Mouse (Mus musculus): ENCODE measurements around the gene Hhipl2. TPM values are rescaled to one million over a fixed set of nuclear protein-coding genes. Genes with fewer than 3 reads are reported as not detected.
"Not testable (repeated sequence)": the region's sequence is repeated elsewhere in the genome, so short reads cannot be mapped to it uniquely, and the experiment has no call there.

Gene Hhipl2
- polyA plus RNA-seq (2014; fragmentation: Nextera tagmentation; extraction: Ambion mirVana) = 0.47 and 0.54 TPM in 2 replicates

DNA sequence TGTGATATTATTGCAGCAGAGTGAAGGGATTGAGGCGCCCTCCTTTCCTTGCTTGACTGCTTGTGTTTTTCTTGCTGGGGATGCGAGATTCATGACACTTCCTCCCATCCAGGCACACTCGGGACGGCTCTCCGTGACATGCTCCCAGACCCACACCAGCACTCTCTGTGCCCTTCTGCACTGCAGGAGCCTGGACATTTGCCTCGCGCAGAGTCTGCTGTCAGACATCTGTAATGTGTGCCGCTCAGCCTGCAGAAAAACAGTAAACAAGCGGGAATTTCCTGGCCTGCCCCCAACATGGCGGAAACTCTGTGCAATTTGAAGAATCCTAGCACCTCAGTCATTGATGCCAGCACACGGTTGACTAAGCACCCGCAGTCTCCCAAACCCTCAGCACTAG lies at the start of gene Hhipl2:
Gene Hhipl2 (plus strand): TSS at position 343 of the 400 bp plus-strand sequence.
- Histone ChIP-seq H3K9me3 (ENCODE audit: control insufficient read depth, low read length) (no peaks in the 10 kb centered on the region), H3K4me3 (ENCODE audit: low read depth, low read length) (no peak within 1 kb of the TSS), H3K4me2 (replicated peaks; ENCODE audit: low read depth, low read length) (no peak within 1 kb of the TSS), H3K27me3 (ENCODE audit: control insufficient read depth, insufficient read depth, low read length) (no peaks in the 10 kb centered on the region), H3K9ac (ENCODE audit: low read depth, low read length) (no peak within 1 kb of the TSS), H3K4me1 (replicated peaks; ENCODE audit: control insufficient read depth, insufficient read depth, low read length) (no peaks in the 10 kb centered on the region), H3K27ac (ENCODE audit: low read depth, low read length) (no peak within 1 kb of the TSS), H3K36me3 (ENCODE audit: control insufficient read depth, insufficient read depth, low read length) (no peaks in the 10 kb centered on the region)
- ATAC-seq (ENCODE audit: low FRiP score) (no peak), DNase-seq (ENCODE audit: low spot score) (no peak)
- WGBS = 79% methylated on average over 12 of the region's 12 CpGs

DNA sequence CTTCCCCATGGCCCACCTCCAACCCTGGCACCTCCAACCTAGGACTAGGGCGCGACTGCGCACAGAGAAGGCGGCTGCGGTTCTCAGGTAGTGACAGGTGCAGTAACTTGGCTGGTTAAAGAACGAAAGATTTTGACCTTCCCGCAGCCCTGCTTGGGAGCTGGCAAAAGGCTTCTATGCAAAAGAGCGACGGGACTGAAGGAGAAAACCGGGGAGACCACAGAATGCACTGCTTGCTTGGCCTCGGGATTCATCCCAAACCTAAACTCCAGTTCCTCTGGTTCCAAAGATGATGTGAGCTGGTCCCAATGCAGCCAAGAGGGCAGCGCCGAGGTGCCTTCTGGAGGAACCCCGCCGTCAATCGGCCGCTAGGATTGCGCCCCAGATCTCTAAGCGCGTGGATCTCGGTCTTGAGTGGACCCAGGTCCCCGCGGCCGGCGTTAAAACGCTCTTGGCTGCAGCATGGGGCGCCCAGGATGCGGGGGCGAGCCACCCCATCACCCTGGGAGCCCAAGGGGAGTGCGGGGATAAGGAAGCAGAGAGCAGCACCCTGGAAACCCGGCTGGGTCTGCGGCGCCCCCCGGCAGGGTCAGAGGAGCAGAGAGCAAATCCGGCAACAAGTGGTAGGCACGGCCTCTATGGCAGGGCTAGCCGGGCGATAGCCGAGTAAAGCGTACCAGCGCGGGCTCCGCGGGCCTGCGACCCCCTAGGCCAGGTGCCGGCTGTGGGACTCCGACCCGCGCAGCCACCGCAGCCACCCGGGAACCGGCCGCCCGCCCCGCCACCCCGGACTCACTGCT lies 49.2 kb upstream of the Hhipl2 start:
- H3K27ac ChIP-seq (ENCODE audit: low read depth, low read length) = no peak overlapping the region
- H3K4me2 ChIP-seq (replicated peaks; ENCODE audit: low read depth, low read length) = peak overlapping the region; percentile 91
- H3K9ac ChIP-seq (ENCODE audit: low read depth, low read length) = peak overlapping the region; percentile 90
- H3K4me3 ChIP-seq (ENCODE audit: low read depth, low read length) = peak overlapping the region; percentile 90
- WGBS = 3% methylated on average over 51 of the region's 56 CpGs
- no peaks in the 10 kb centered on the region; the same call in 1 of the 2 replicates for H3K4me1 ChIP-seq (replicated peaks; ENCODE audit: control insufficient read depth, insufficient read depth, low read length)
- H3K9me3 ChIP-seq (ENCODE audit: control insufficient read depth, low read length) = no peaks in the 10 kb centered on the region
- peaks cover 5% of the 10 kb centered on the region; the same call in 1 of the 2 replicates for H3K36me3 ChIP-seq (ENCODE audit: control insufficient read depth, insufficient read depth, low read length)
- DNase-seq (ENCODE audit: low spot score) (peak; percentile 47), ATAC-seq (ENCODE audit: low FRiP score) (peak; percentile 84)
- H3K27me3 ChIP-seq (ENCODE audit: control insufficient read depth, insufficient read depth, low read length) = no peaks in the 10 kb centered on the region

- H3K27me3 ChIP-seq (ENCODE audit: control insufficient read depth, insufficient read depth, low read length) = no peaks in the 10 kb centered on the region
- peak; percentile 91 for DNase-seq (ENCODE audit: low spot score)
- H3K9ac ChIP-seq (ENCODE audit: low read depth, low read length) = peak within 1 kb of the TSS; percentile 90
- H3K27ac ChIP-seq (ENCODE audit: low read depth, low read length) = peak within 1 kb of the TSS; percentile 37; the same call in 1 of the 2 replicates
- peak; percentile 98 for ATAC-seq (ENCODE audit: low FRiP score)
- no peaks in the 10 kb centered on the region for H3K9me3 ChIP-seq (ENCODE audit: control insufficient read depth, low read length)
- H3K4me2 ChIP-seq (replicated peaks; ENCODE audit: low read depth, low read length) = peak within 1 kb of the TSS; percentile 91
- H3K36me3 ChIP-seq (ENCODE audit: control insufficient read depth, insufficient read depth, low read length) = no peaks in the 10 kb centered on the region; the same call in 1 of the 2 replicates
- under 1% methylated on average over 36 of the region's 51 CpGs for WGBS
- H3K4me3 ChIP-seq (ENCODE audit: low read depth, low read length) = peak within 1 kb of the TSS; percentile 90
- H3K4me1 ChIP-seq (replicated peaks; ENCODE audit: control insufficient read depth, insufficient read depth, low read length) = no peaks in the 10 kb centered on the region; the same call in 1 of the 2 replicates
These were observed 48.5 kb upstream of the Hhipl2 start, which contains the start of gene Mia3 for GRCm38 (mm10) chr1:183369427-183370014. Mia3 (minus strand) TSS chr1:183369553.

GRCm38 (mm10) chr1:183374728-183375127 lies 43.3 kb upstream of the Hhipl2 start:
- no peaks in the 10 kb centered on the region for H3K9me3 ChIP-seq (ENCODE audit: control insufficient read depth, low read length)
- no peak overlapping the region for H3K27ac ChIP-seq (ENCODE audit: low read depth, low read length)
- H3K4me3 ChIP-seq (ENCODE audit: low read depth, low read length) = no peak overlapping the region
- no peaks in the 10 kb centered on the region for H3K36me3 ChIP-seq (ENCODE audit: control insufficient read depth, insufficient read depth, low read length)
- WGBS = 75% methylated on average over 5 of the region's 5 CpGs
- no peaks in the 10 kb centered on the region for H3K4me1 ChIP-seq (replicated peaks; ENCODE audit: control insufficient read depth, insufficient read depth, low read length)
- H3K4me2 ChIP-seq (replicated peaks; ENCODE audit: low read depth, low read length) = no peak overlapping the region
- H3K27me3 ChIP-seq (ENCODE audit: control insufficient read depth, insufficient read depth, low read length) = no peaks in the 10 kb centered on the region
- H3K9ac ChIP-seq (ENCODE audit: low read depth, low read length) = no peak overlapping the region
- ATAC-seq (ENCODE audit: low FRiP score) (no peak), DNase-seq (ENCODE audit: low spot score) (no peak)

GRCm38 (mm10) chr1:183377045-183377444 lies 41.0 kb upstream of the Hhipl2 start:
- Histone ChIP-seq H3K36me3 (ENCODE audit: control insufficient read depth, insufficient read depth, low read length) (no peaks in the 10 kb centered on the region), H3K4me2 (replicated peaks; ENCODE audit: low read depth, low read length) (no peak overlapping the region), H3K27ac (ENCODE audit: low read depth, low read length) (no peak overlapping the region), H3K9ac (ENCODE audit: low read depth, low read length) (no peak overlapping the region), H3K4me3 (ENCODE audit: low read depth, low read length) (no peak overlapping the region), H3K27me3 (ENCODE audit: control insufficient read depth, insufficient read depth, low read length) (no peaks in the 10 kb centered on the region), H3K9me3 (ENCODE audit: control insufficient read depth, low read length) (no peaks in the 10 kb centered on the region), H3K4me1 (replicated peaks; ENCODE audit: control insufficient read depth, insufficient read depth, low read length) (no peaks in the 10 kb centered on the region)
- no peak for ATAC-seq (ENCODE audit: low FRiP score)
- DNase-seq (ENCODE audit: low spot score) = no peak
- 77% methylated on average over 4 of the region's 4 CpGs for WGBS

DNA sequence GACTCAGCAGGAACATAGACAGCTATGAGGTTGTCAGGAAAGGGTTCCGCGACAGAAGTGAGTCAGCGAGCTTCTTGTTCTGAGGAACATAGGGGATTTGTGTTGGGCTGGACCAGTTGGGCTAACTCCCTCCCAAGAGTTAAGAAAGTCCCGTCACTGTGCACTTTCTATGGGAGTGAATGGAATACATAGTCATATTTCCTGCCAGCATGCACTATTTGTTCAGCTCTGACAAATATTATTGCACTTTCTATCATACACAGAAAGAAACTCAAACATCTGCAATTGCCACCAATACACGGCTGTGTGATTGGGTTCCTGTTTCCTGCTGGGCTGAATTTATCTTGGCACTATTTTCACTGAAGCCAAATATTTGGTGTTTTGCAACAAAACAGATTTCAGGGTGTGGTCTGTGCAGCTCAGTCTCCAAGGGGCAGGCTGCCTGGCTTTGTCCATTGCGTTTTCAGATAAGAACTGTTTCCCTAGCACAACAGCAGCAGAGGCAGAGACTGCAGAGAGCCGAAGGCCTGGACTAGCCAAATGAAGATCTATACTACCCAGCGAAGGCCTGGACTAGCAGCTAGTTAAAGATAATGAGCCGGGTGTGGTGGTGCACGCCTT lies 39.6 kb upstream of the Hhipl2 start:
- H3K4me1 ChIP-seq (replicated peaks; ENCODE audit: control insufficient read depth, insufficient read depth, low read length) = no peaks in the 10 kb centered on the region
- no peak overlapping the region for H3K27ac ChIP-seq (ENCODE audit: low read depth, low read length)
- H3K27me3 ChIP-seq (ENCODE audit: control insufficient read depth, insufficient read depth, low read length) = 0 out of 2 replicates have a peak, but pooled peaks cover 2% of the 10 kb centered on the region
- H3K4me3 ChIP-seq (ENCODE audit: low read depth, low read length) = no peak overlapping the region
- H3K36me3 ChIP-seq (ENCODE audit: control insufficient read depth, insufficient read depth, low read length) = no peaks in the 10 kb centered on the region
- no peak overlapping the region for H3K9ac ChIP-seq (ENCODE audit: low read depth, low read length)
- WGBS = 88% methylated on average over 10 of the region's 10 CpGs
- ATAC-seq (ENCODE audit: low FRiP score) (no peak), DNase-seq (ENCODE audit: low spot score) (no peak)
- no peaks in the 10 kb centered on the region for H3K9me3 ChIP-seq (ENCODE audit: control insufficient read depth, low read length)
- H3K4me2 ChIP-seq (replicated peaks; ENCODE audit: low read depth, low read length) = no peak overlapping the region

GRCm38 (mm10) chr1:183379376-183379775 lies 38.6 kb upstream of the Hhipl2 start:
- WGBS = 90% methylated on average over 3 of the region's 3 CpGs
- H3K9me3 ChIP-seq (ENCODE audit: control insufficient read depth, low read length) = not testable (repeated sequence)

GRCm38 (mm10) chr1:183381816-183382215 lies 36.2 kb upstream of the Hhipl2 start:
- DNase-seq (ENCODE audit: low spot score) = no peak
- H3K9me3 ChIP-seq (ENCODE audit: control insufficient read depth, low read length) = no peaks in the 10 kb centered on the region
- no peak for ATAC-seq (ENCODE audit: low FRiP score)
- no peak overlapping the region for H3K27ac ChIP-seq (ENCODE audit: low read depth, low read length)
- no peaks in the 10 kb centered on the region for H3K36me3 ChIP-seq (ENCODE audit: control insufficient read depth, insufficient read depth, low read length)
- no peak overlapping the region for H3K9ac ChIP-seq (ENCODE audit: low read depth, low read length)
- H3K27me3 ChIP-seq (ENCODE audit: control insufficient read depth, insufficient read depth, low read length) = 0 out of 2 replicates have a peak, but pooled peaks cover 2% of the 10 kb centered on the region
- no peak overlapping the region for H3K4me2 ChIP-seq (replicated peaks; ENCODE audit: low read depth, low read length)
- no peak overlapping the region for H3K4me3 ChIP-seq (ENCODE audit: low read depth, low read length)
- 83% methylated on average over 5 of the region's 5 CpGs for WGBS
- H3K4me1 ChIP-seq (replicated peaks; ENCODE audit: control insufficient read depth, insufficient read depth, low read length) = no peaks in the 10 kb centered on the region

More at GRCm38 (mm10) chr1:183379376-183379775, 38.6 kb upstream of the Hhipl2 start:
- not testable (repeated sequence) for H3K36me3 ChIP-seq (ENCODE audit: control insufficient read depth, insufficient read depth, low read length); H3K4me2 ChIP-seq (replicated peaks; ENCODE audit: low read depth, low read length); H3K27me3 ChIP-seq (ENCODE audit: control insufficient read depth, insufficient read depth, low read length); H3K4me1 ChIP-seq (replicated peaks; ENCODE audit: control insufficient read depth, insufficient read depth, low read length); H3K27ac ChIP-seq (ENCODE audit: low read depth, low read length); H3K4me3 ChIP-seq (ENCODE audit: low read depth, low read length); H3K9ac ChIP-seq (ENCODE audit: low read depth, low read length); DNase-seq (ENCODE audit: low spot score); ATAC-seq (ENCODE audit: low FRiP score)
